Mouse (Mus musculus) gastrocnemius, postnatal 14 days (tissue): ENCODE measurements at regions not wholly inside any gene's neighbourhood (a gene's known extent, or its start where the extent isn't known, plus 50 kb on each side); places are given as distances from the start of the nearest gene placed in this dataset.
A peak's percentile ranks its signal among the peaks of the same experiment; 100 is the strongest.

ENCODE experiments used
- DNase-seq: peaks from one replicate; pipeline ENCODE4 v3.0.0; 2021; ENCODE audit warnings: mixed read lengths
- intact Hi-C: fragments of 180-260 bp; cut with DNase I; formaldehyde crosslinking; loops from one replicate; pipeline ENCODE4 v1.15.1; 2025; ENCODE audit warnings: low total_unique reads

GRCm38 (mm10) chr2:99236968-99237367, 569.9 kb upstream of the Gm10800 start:
- peak; percentile 6 for DNase-seq
- intact Hi-C loops, result no loop called here
